Mouse (Mus musculus) liver (tissue): ENCODE data around the gene Pou3f1.

ENCODE experiments used
- DNase-seq: peaks from one replicate; pipeline ENCODE4 v3.0.0-alpha.2; 2020; ENCODE audit warnings: mixed read lengths

Pou3f1 gene

GRCm38 (mm10) chr4:124656518-124656853 is at the start of gene Pou3f1:
Gene Pou3f1, plus strand, starts transcription at chr4:124656807.
- no peak for DNase-seq

DNA sequence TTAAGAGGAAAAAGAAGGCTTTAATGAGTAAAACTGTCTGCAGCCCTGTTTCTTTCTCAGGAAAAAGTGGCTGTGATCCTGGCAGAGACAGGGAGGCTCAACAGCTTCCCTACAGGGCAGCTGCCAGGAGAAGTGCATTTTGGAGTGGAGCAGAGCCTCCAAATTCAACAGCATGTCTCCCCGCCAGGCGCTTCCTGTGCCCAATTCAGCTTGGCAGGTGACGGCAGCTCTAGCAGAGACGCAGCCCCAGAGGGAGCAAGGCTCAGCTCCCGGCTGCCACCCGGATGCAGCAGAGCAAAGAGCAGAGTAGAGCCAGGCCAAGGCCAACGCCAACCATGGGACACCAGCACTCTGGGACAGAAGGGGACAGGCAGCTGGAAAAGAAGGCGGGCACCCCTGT is 49.4 kb upstream of the Pou3f1 start:
- peak; percentile 49 for DNase-seq

GRCm38 (mm10) chr4:124610066-124610465 is 46.5 kb upstream of the Pou3f1 start:
- DNase-seq = no peak

DNA sequence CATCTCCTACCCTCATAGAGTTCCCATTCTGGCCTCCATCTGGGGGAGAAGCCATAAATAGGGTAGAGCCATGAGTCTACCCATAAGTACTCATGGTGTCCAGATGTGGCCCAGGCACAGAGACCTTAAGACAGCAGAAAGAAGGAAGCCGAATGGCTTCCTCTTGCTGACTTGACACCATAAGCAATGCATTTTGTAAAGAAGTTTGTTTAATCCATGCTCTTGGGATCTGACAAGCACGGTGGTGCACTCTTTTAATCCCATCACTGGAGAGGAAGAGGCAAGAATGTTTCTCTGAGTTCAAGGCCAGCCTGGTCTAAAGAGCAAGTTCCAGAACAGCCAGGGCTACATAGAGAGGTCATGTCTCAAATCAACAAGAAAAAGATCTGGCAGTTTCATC is 45.9 kb upstream of the Pou3f1 start, which contains the start of gene 3100002H09Rik:
TSS of gene 3100002H09Rik (minus strand) at position 101 of the 400 bp plus-strand sequence.
- DNase-seq = no peak

- DNase-seq = peak; percentile 23
Observed at GRCm38 (mm10) chr4:124611768-124612167, 44.8 kb upstream of the Pou3f1 start.

DNA sequence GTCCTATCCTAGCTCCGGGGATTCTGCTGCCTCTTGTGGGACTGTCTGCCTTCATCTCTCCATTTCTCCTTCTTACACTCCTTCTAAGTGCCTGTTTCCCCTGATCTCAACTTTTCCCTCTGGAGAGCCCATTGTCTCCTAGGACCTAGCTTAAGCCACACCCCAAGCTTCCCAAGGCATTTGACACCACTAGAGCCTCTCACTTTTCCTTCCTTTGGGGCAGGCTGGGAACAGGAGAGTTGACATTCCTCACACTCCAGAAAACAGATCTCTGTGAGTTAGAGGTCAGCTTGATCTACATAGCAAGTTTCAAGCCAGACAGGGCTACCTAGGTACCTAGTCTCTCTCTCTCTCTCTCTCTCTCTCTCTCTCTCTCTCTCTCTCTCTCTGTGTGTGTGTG is 42.4 kb upstream of the Pou3f1 start:
- DNase-seq = no peak

GRCm38 (mm10) chr4:124615406-124615960 is 41.1 kb upstream of the Pou3f1 start:
- DNase-seq = no peak

- DNase-seq = no peak
Observed at GRCm38 (mm10) chr4:124615986-124616385, 40.6 kb upstream of the Pou3f1 start.

- DNase-seq = no peak
Observed at GRCm38 (mm10) chr4:124616636-124617035, 40.0 kb upstream of the Pou3f1 start.

DNA sequence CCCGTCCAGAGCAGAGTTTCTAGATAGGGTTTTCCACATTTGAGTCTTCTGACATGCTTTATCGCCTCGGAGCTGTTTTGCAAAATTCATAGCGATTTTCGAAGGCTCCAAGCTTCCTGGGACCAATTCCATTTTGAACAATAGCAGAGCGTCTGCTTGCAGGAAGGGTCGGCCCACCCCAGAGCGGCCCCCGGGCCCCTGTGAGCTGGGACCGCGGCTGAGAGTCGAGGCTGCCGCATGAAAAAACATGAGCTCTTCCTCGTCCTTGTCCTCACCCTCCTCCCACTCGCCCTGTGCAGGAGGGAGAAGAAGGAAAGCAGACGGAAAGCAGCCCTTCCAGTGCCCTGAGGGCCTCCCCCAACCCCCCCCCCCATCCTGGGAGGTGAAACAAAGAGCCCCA is 38.0 kb upstream of the Pou3f1 start:
- no peak for DNase-seq

GRCm38 (mm10) chr4:124621406-124621805 is 35.2 kb upstream of the Pou3f1 start:
- DNase-seq = no peak

GRCm38 (mm10) chr4:124622566-124622965 is 34.0 kb upstream of the Pou3f1 start:
- DNase-seq = no peak

DNA sequence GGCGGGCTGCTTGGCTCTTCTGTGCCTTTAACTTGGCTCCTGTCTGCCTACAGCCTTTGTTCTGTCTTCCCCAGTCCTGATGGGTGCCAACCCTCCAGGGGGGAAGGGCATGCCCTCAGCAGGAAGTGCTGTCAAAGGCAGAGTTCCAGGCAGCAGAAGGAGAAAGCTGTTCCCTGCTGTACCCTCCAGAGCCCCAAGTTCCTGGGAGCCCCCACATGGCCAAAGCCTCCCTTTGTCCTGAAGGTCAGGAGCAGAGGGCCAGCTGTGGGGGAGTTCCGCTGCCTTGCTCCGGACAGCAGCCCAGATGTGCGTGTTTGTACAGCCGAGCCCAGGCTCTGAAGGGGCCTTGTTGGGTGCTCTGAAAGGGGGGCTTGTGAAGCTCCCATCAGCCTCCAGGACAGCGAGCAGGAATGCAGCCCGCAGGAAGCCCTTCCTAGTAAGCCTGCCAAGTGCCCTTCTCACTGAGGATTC is 32.5 kb upstream of the Pou3f1 start:
- DNase-seq = no peak

DNA sequence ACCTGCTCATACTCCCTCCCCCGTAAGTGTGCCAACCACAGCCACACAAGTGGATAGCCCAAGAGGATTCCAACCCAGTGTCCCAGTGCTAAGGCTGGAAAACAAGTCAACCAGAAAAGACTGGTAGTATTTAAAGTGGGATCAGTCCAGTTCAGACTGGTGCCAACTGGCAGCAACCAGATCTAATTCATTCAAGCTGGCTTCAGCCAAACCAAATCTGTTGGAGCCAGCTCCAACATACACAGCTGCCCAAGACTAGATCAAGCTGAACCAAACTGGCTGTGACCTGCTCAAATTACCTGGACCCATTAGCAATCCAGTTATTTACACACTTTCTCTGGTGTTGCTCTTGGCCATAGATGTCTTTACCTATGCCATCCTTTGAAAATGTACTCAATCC is 29.8 kb upstream of the Pou3f1 start:
- no peak for DNase-seq

DNA sequence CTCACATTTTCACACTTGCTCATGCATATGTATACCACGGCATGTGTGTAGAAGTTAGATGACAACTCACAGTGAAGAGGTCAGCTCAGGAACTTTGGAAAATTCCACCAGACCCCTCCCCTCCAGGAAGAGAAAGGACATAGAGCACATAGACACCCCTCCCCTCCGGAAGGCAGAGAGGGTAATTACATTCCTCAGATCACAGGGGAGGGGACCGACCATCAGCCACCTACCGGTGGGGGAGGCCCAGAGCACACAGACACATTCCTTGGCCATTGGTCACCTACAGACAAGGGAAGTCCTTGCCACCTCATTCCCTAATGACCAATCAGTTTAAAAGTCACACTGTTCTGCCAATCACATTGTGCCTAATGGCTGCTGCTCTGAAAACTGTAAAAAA is 25.2 kb upstream of the Pou3f1 start:
- DNase-seq = no peak

GRCm38 (mm10) chr4:124632856-124633255 is 23.8 kb upstream of the Pou3f1 start:
- no peak for DNase-seq

- peak; percentile 53 for DNase-seq
Observed at GRCm38 (mm10) chr4:124633281-124633680, 23.3 kb upstream of the Pou3f1 start.

GRCm38 (mm10) chr4:124639715-124640114 is 16.9 kb upstream of the Pou3f1 start:
- no peak for DNase-seq

DNA sequence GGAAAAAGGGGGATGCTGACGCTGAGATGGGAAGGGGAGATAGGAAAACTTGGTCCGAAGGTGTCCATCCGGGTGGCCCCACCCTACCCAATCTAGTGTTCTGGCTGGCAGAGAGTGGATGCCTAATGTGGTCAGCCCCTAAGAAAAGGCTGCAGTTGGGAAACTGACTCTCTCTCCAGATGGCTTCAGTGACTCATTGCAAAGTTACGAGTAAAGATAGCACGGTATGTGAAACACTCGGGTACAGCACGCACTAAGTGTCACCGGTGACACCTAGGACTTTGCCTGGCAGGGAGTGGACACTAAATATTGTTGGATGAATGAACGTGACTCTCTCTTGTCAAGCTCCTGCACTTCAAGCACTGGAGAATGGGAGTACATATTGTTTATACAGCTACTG is 12.7 kb upstream of the Pou3f1 start:
- DNase-seq = no peak

- DNase-seq = peak; percentile 77
Observed at GRCm38 (mm10) chr4:124644974-124645433, 11.6 kb upstream of the Pou3f1 start.

DNA sequence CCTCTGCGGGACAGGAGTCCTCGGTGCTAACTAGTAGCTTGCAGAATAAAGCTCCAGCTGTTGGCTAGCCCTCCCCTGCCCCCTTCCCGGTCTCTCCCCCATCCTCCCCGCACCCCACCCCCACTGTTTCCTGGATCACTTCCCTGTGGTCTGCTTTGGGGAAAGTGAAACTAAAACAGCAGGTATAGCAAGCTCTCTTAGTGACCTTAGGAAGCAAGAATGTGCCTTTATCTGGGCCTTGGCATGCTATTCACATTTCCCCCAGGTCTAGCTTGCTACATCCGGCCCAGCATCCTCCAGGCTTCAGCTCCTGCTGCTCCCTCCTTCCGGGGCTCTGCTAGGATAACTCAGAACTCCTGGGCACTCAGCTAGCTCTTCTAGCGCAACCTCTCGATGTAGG is 10.0 kb upstream of the Pou3f1 start:
- DNase-seq = no peak

- DNase-seq = no peak
Observed at GRCm38 (mm10) chr4:124647909-124648308, 8.7 kb upstream of the Pou3f1 start.

GRCm38 (mm10) chr4:124652886-124653285 is 3.7 kb upstream of the Pou3f1 start:
- no peak for DNase-seq

- peak; percentile 80 for DNase-seq
Observed at GRCm38 (mm10) chr4:124656854-124657650, 445 bp downstream of the Pou3f1 start.
